Mouse (Mus musculus) embryonic facial prominence, embryonic 11.5 days (tissue): Measurements from ENCODE around the gene Rfx7. TPM values are rescaled to one million over a fixed set of nuclear protein-coding genes. Genes with fewer than 3 reads are reported as not detected.
A peak's percentile ranks its signal among the peaks of the same experiment; 100 is the strongest.

Source experiments
- ATAC-seq: fragments of 200-750 bp; cut with Nextera tagmentation; replicated peaks from 2 replicates; pipeline ENCODE4 v1.8.0; 2017; ENCODE audit warnings: low read depth; ENCODE audit not compliant: insufficient number of reproducible peaks, low FRiP score, low TSS enrichment
- DNase-seq: peaks from one replicate; pipeline ENCODE4 v3.0.0-alpha.2; 2015; ENCODE audit warnings: low spot score
- H3K27ac ChIP-seq: fragments of 300-500 bp; sonication (generic); replicated peaks from 2 replicates; pipeline ENCODE4 v1.5.1; 2014; ENCODE audit warnings: mild to moderate bottlenecking, low read depth, low read length, control low read depth
- H3K27me3 ChIP-seq: fragments of 300-500 bp; sonication (generic); 2 replicates; pipeline ENCODE4 v1.6.1; 2014; ENCODE audit warnings: mild to moderate bottlenecking, low read length, moderate library complexity, mixed read lengths; ENCODE audit not compliant: control insufficient read depth, insufficient read depth
- H3K36me3 ChIP-seq: fragments of 300-500 bp; sonication (generic); replicated peaks from 2 replicates; pipeline ENCODE4 v1.6.1; 2014; ENCODE audit warnings: low read depth, mild to moderate bottlenecking, low read length, moderate library complexity, mixed read lengths; ENCODE audit not compliant: control insufficient read depth, insufficient read depth
- H3K4me1 ChIP-seq: fragments of 300-500 bp; sonication (generic); 2 replicates; pipeline ENCODE4 v1.6.1; 2014; ENCODE audit warnings: low read length, mixed read lengths; ENCODE audit not compliant: control insufficient read depth, insufficient read depth
- H3K4me2 ChIP-seq: fragments of 300-500 bp; sonication (generic); 2 replicates; pipeline ENCODE4 v1.6.1; 2014; ENCODE audit warnings: low read depth, mild to moderate bottlenecking, control low read depth, low read length, moderate library complexity
- H3K4me3 ChIP-seq: fragments of 300-500 bp; sonication (generic); 2 replicates; pipeline ENCODE4 v1.5.1; 2014; ENCODE audit warnings: low read depth, low read length, control low read depth
- H3K9ac ChIP-seq: fragments of 300-500 bp; sonication (generic); replicated peaks from 2 replicates; pipeline ENCODE4 v1.6.1; 2014; ENCODE audit warnings: mild to moderate bottlenecking, control low read depth, low read length
- H3K9me3 ChIP-seq: fragments of 300-500 bp; sonication (generic); replicated peaks from 2 replicates; pipeline ENCODE4 v1.6.1; 2016; ENCODE audit warnings: mild to moderate bottlenecking, low read length, inconsistent platforms, mixed read lengths; ENCODE audit not compliant: control insufficient read depth
- WGBS: fragments of 180-500 bp; shearing (Covaris S2); extraction: QIAGEN DNeasy Blood & Tissue Kit; methylation state at CpG from one replicate; pipeline ENCODE4 v1.1.7; 2014; 5-methylcytosine and 5-hydroxymethylcytosine counted together
- microRNA-seq: library from miRNA; unstranded; fragments of <30 nt; microRNA quantifications from one replicate; pipeline ENCODE4, GENCODE M21; 2016; ENCODE audit warnings: borderline number of aligned reads
- polyA plus RNA-seq: library from polyadenylated mRNA; unstranded; fragments of >200 nt; fragmentation: Nextera tagmentation; extraction: Ambion mirVana; gene quantifications from 2 replicates; pipeline ENCODE4 v1.2.1, GENCODE M21; 2014

The Rfx7 gene
- polyA plus RNA-seq, 1 experiment from 2014 or later, result 19.9 TPM

- Histone ChIP-seq H3K4me3 (no peak overlapping the region), H3K9me3 (no peaks in the 10 kb centered on the region), H3K4me1 (no peaks in the 10 kb centered on the region), H3K4me2 (no peak overlapping the region), H3K27me3 (no peaks in the 10 kb centered on the region), H3K36me3 (peaks cover 36% of the 10 kb centered on the region), H3K27ac (no peak overlapping the region), H3K9ac (no peak overlapping the region)
- no peak for ATAC-seq
- peak; percentile 89 for DNase-seq
- WGBS, result 36% methylated on average over 2 of the region's 2 CpGs
Observed at GRCm38 (mm10) chr9:72672361-72672760, 140.3 kb downstream of the Rfx7 start.

Small RNA genes within 50 kb of the gene (microRNA-seq; reads per million reads assigned to microRNA genes)
- not detected for gene Gm28010

Other genes starting within 250 kb of the Rfx7 start
- gene Mns1, start 94.2 kb upstream of the Rfx7 start, polyA plus RNA-seq, result 50.7 and 50.9 TPM in 2 replicates
- gene Tex9, start 40.0 kb upstream of the Rfx7 start, polyA plus RNA-seq, result 53.4 and 64.5 TPM in 2 replicates
- gene Nedd4, start 130.1 kb downstream of the Rfx7 start, polyA plus RNA-seq, result 825 and 859 TPM in 2 replicates